Mouse (Mus musculus) telencephalon, adult 2 months (tissue): ENCODE measurements around the gene D16Ertd472e.

Experiments used
- DNase-seq: peaks from one replicate; pipeline ENCODE4 v3.0.0-alpha.2; 2011; ENCODE audit warnings: low read depth, low spot score

The D16Ertd472e gene

GRCm38 (mm10) chr16:78576478-78577084, at the start of gene D16Ertd472e:
Gene D16Ertd472e, minus strand, starts transcription at chr16:78576708.
- DNase-seq, result peak; percentile 60

- DNase-seq, result no peak
Measured at GRCm38 (mm10) chr16:78622755-78623154, 46.2 kb upstream of the D16Ertd472e start.

- DNase-seq, result no peak
Measured at GRCm38 (mm10) chr16:78619386-78619785, 42.9 kb upstream of the D16Ertd472e start.

GRCm38 (mm10) chr16:78617757-78618532, 41.4 kb upstream of the D16Ertd472e start:
- DNase-seq, result no peak

GRCm38 (mm10) chr16:78606202-78606601, 29.7 kb upstream of the D16Ertd472e start:
- no peak for DNase-seq

GRCm38 (mm10) chr16:78598919-78599318, 22.4 kb upstream of the D16Ertd472e start:
- no peak for DNase-seq

- no peak for DNase-seq
Measured at GRCm38 (mm10) chr16:78596381-78596780, 19.9 kb upstream of the D16Ertd472e start.

GRCm38 (mm10) chr16:78595821-78596220, 19.3 kb upstream of the D16Ertd472e start:
- DNase-seq, result no peak

- no peak for DNase-seq
Measured at GRCm38 (mm10) chr16:78594154-78594553, 17.6 kb upstream of the D16Ertd472e start.

- no peak for DNase-seq
Measured at GRCm38 (mm10) chr16:78591130-78591529, 14.6 kb upstream of the D16Ertd472e start.

- no peak for DNase-seq
Measured at GRCm38 (mm10) chr16:78588821-78589220, 12.3 kb upstream of the D16Ertd472e start.

- no peak for DNase-seq
Measured at GRCm38 (mm10) chr16:78586621-78587020, 10.1 kb upstream of the D16Ertd472e start.

GRCm38 (mm10) chr16:78585664-78586397, 9.3 kb upstream of the D16Ertd472e start:
- DNase-seq, result no peak

- no peak for DNase-seq
Measured at GRCm38 (mm10) chr16:78585163-78585562, 8.7 kb upstream of the D16Ertd472e start.

- DNase-seq, result no peak
Measured at GRCm38 (mm10) chr16:78583968-78584367, 7.5 kb upstream of the D16Ertd472e start.

- no peak for DNase-seq
Measured at GRCm38 (mm10) chr16:78580387-78580786, 3.9 kb upstream of the D16Ertd472e start.

GRCm38 (mm10) chr16:78579386-78579785, 2.9 kb upstream of the D16Ertd472e start:
- DNase-seq, result no peak

- peak; percentile 29 for DNase-seq
Measured at GRCm38 (mm10) chr16:78577085-78577671, 670 bp upstream of the D16Ertd472e start.

GRCm38 (mm10) chr16:78575852-78576477, 543 bp downstream of the D16Ertd472e start:
- DNase-seq, result no peak

GRCm38 (mm10) chr16:78575190-78575851, 1.2 kb downstream of the D16Ertd472e start:
- no peak for DNase-seq

GRCm38 (mm10) chr16:78574241-78574640, 2.3 kb downstream of the D16Ertd472e start:
- DNase-seq, result no peak
